Mouse (Mus musculus) megakaryocyte, embryonic 14.5 days (primary cell): ENCODE data around the gene Mavs. TPM values are rescaled to one million over a fixed set of nuclear protein-coding genes. Genes with fewer than 3 reads are reported as not detected.
A peak's percentile ranks its signal among the peaks of the same experiment; 100 is the strongest.
"Not testable (repeated sequence)": the region's sequence is repeated elsewhere in the genome, so short reads cannot be mapped to it uniquely, and the experiment has no call there.

Experiments
- H3K27me3 ChIP-seq: replicated peaks from 2 replicates; pipeline ENCODE3; 2012; ENCODE audit warnings: inconsistent platforms
- H3K36me3 ChIP-seq: replicated peaks from 2 replicates; pipeline ENCODE3; 2012; ENCODE audit warnings: low read length, inconsistent platforms, mixed read lengths
- H3K4me1 ChIP-seq: 2 replicates; pipeline ENCODE4 v1.6.1; 2012; ENCODE audit warnings: inconsistent platforms
- H3K4me3 ChIP-seq: replicated peaks from 2 replicates; pipeline ENCODE3; 2012; ENCODE audit warnings: moderate library complexity, mild to moderate bottlenecking, inconsistent platforms
- H3K9me3 ChIP-seq: 2 replicates; pipeline ENCODE4 v1.6.1; 2012; ENCODE audit warnings: inconsistent platforms
- FLI1 ChIP-seq: IDR thresholded peaks from 2 replicates; pipeline ENCODE4 v1.6.1; 2012; ENCODE audit warnings: low read length, inconsistent platforms, mixed read lengths
- GATA1 ChIP-seq: IDR thresholded peaks from 3 replicates; pipeline ENCODE4 v1.6.1; 2012; ENCODE audit warnings: mixed read lengths, low read length, inconsistent platforms, borderline replicate concordance
- polyA plus RNA-seq: library from polyadenylated mRNA; stranded (reverse); fragments of >175 nt; gene quantifications from 2 replicates; pipeline ENCODE4 v1.2.3, GENCODE M21; 2012; ENCODE audit warnings: low replicate concordance; ENCODE audit not compliant: insufficient read depth

Mavs gene
- polyA plus RNA-seq, 1 experiment = 12.8 TPM

DNA sequence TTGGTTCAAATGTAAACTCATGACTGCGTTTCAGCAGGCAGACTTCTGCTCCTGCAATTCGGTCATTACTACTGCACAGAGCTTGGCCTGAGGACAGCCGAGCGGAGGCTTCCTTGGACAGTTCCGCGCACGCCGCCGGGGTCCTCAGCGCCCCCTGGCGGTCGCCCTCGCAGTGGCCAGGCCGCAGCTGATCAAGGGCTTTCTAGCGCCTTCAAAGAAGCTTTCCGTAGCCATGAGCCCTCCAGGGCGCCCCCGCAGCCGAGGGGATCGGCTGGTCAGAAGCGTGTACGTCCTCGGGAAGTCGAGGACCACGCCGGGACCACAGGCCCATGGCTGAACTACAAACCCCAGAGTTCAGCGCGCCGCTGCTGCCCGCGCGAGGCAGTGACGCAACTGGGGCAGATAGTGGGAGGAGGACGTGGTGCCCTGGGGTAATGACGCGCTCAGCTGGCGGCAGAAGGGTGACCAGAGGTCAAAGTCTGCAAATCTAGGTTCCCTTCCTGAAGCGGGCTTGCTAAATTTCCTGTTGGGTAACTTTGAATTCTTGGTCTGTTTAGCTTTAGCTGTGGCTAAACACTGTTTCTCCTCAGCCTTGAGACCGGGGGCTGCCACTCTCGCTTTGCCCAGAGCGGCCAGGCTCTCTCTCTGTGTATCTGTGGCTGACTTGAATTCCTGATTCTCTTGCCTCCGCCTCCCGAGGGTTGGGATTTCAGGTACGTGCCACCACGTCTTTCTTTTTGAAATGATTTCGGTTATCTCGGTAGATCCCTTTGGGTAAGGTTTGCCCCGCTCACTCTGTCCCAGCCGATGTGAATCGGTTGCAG is 23.7 kb upstream of the Mavs start:
- peak overlapping the region; percentile 94 for H3K4me3 ChIP-seq
- peaks cover 78% of the 10 kb centered on the region for H3K4me1 ChIP-seq
- H3K9me3 ChIP-seq = no peaks in the 10 kb centered on the region
- H3K36me3 ChIP-seq = peaks cover 32% of the 10 kb centered on the region
- H3K27me3 ChIP-seq = peaks cover 4% of the 10 kb centered on the region
- TF ChIP-seq GATA1 (peak; percentile 88; the same call in 2 of the 3 replicates), FLI1 (no peak)

DNA sequence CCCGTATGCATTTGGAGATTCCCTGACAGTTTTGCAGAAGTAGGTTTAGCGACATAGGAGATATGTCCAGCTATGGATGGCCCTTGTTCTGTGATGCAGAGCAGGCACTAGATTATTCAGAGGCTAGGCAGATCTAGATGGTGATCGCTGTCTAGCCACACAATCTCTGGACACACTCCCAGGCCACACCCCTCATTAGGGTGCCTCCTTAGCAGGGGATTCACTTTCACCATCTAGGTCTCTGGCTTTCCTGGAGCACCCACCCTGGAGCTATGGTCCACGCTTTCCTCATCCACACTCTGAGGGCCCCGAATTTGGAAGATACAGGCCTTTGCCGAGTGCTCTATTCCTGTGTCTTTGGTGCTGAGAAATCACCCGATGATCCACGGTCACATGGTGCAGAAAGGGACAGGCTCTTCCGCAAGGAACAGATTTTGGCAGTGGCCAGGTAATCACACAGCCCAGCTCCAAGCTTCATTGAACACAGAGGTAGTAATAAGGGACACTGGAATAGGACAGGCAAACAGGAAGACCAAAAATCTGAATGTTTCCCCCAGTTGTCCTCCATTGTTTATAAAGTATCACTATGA is 22.7 kb upstream of the Mavs start:
- H3K36me3 ChIP-seq = peaks cover 32% of the 10 kb centered on the region
- peak overlapping the region; percentile 94 for H3K4me3 ChIP-seq
- peaks cover 77% of the 10 kb centered on the region for H3K4me1 ChIP-seq
- no peaks in the 10 kb centered on the region for H3K9me3 ChIP-seq
- H3K27me3 ChIP-seq = peaks cover 4% of the 10 kb centered on the region
- TF ChIP-seq FLI1 (no peak), GATA1 (no peak)

DNA sequence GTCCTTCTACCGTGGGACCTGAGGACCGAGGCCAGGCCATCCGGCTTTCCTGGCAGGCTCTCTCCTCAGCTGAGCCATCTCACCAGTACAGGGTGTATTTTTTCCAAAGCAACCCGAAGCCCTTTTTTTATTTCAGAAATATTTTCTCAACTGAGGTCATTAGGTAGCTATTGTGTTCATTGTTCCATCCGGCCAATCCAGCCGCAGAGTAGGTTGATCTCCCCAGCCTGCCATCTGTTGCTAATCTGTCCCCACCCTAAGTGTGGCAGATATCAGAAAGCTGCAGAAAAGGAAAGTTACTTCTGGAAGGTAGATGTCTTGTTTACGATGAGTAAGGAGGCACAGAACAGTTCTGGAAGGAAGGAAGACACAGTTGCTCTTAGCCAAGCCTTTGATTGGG is 20.1 kb upstream of the Mavs start:
- Histone ChIP-seq H3K36me3 (peaks cover 32% of the 10 kb centered on the region), H3K4me3 (no peak overlapping the region), H3K27me3 (no peaks in the 10 kb centered on the region), H3K4me1 (peaks cover 81% of the 10 kb centered on the region), H3K9me3 (no peaks in the 10 kb centered on the region)
- no peak for TF ChIP-seq GATA1
- TF ChIP-seq FLI1 = no peak

DNA sequence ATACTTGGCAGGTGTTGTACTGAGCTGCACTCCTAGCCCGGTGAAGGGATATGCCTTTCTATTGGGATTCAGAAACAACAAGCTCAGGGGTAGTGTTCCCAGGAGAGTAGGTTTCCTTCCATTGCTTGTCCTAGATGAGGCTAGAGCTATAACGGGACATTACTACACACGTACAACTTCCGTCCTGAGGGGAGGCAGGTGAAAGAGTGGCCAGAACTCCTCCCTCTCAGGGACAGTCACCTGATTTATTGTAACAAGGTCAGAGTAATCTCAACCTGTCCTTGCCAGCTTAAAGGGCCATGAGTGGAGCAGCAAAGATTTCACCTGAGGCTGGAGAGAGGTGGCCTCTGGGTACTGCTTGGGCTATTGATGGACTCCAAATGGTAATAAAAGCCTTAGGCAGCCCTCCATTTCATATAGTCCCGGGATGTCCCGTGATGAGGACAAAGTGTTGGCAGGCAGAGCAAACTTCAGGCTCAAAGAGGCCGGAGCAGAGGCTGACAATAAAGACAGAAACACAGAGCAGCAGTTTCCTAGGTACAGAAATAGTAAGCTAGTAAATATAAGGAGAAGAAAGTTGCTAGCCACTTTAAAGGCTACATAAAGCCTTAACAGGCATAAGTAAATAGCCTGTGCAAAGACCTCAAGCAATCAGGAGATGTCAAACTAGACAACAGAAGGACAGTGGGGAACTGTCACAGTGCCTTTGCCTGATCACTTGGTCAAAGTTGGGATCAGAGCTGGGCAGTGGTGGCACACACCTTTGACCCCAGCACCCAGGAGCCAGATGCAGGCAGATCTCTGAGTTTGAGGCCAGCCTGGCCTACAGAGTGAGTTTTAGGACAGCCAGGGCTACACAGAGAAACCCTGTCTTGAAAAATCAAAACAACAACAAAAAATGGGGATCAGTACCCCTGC is 17.7 kb upstream of the Mavs start:
- peaks cover 62% of the 10 kb centered on the region for H3K4me1 ChIP-seq

DNA sequence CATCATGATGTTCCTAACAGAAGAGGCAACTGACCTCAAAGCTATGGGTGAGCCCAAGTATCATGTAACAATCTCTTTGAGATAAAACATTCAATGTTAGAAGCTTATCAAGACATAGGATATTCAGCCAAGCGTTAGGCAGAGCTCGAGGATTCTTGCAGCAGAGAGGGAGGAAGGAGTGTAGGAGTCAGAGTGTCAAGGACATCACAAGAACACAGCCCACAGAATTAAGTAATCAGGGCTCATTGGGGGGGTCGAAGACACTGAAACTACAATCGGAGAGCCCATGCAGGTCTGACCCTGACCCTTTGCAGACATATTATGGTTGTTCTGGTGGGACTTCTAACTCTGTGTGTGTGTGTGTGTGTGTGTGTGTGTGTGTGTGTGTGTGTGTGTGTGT is 13.8 kb upstream of the Mavs start:
- TF ChIP-seq FLI1 (no peak), GATA1 (no peak)
- peaks cover 68% of the 10 kb centered on the region for H3K4me1 ChIP-seq

More for the DNA sequence above, 17.7 kb upstream of the Mavs start:
- Histone ChIP-seq H3K27me3 (no peaks in the 10 kb centered on the region), H3K9me3 (no peaks in the 10 kb centered on the region), H3K36me3 (peaks cover 32% of the 10 kb centered on the region), H3K4me3 (no peak overlapping the region)
- TF ChIP-seq FLI1 (no peak), GATA1 (no peak)

DNA sequence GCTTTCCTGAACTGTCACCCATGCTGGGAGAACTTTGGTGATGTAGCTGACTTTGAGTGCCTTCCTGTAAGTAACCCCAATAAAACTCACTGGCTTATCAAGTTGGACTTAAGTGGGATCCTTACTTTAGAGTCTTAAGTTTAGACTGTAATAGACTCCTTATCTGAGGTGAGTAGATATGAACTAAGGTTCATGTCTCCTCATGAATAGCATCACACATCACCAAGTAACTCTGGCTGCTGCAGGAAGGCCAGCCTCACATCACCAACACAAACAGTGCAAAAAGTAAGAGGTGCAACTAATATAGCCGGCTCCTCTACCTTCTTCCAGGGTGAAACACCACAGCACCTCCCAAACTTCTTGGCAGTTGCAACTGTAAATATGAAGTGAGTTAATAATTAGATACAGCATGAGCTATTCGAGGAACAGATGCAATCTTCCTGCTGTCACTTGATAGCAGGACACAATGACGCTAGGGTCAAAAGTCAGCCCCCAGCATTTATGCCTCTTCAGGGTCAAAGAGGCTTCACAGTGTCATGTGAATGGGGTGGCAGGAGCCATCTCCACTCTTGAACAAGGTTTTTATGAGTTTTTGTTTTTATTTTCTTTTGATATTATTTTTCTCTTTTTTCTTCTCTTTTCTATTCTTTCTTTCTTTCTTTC is 11.9 kb upstream of the Mavs start:
- TF ChIP-seq FLI1 (no peak), GATA1 (no peak)
- H3K27me3 ChIP-seq = no peaks in the 10 kb centered on the region
- H3K36me3 ChIP-seq = peaks cover 3% of the 10 kb centered on the region
- peak overlapping the region; percentile 44 for H3K4me3 ChIP-seq
- peaks cover 70% of the 10 kb centered on the region for H3K4me1 ChIP-seq
- H3K9me3 ChIP-seq = peaks cover 3% of the 10 kb centered on the region; the same call in 1 of the 2 replicates

More for the DNA sequence above, 13.8 kb upstream of the Mavs start:
- no peaks in the 10 kb centered on the region for H3K27me3 ChIP-seq
- H3K36me3 ChIP-seq = peaks cover 3% of the 10 kb centered on the region
- no peak overlapping the region for H3K4me3 ChIP-seq
- peaks cover 3% of the 10 kb centered on the region; the same call in 1 of the 2 replicates for H3K9me3 ChIP-seq

DNA sequence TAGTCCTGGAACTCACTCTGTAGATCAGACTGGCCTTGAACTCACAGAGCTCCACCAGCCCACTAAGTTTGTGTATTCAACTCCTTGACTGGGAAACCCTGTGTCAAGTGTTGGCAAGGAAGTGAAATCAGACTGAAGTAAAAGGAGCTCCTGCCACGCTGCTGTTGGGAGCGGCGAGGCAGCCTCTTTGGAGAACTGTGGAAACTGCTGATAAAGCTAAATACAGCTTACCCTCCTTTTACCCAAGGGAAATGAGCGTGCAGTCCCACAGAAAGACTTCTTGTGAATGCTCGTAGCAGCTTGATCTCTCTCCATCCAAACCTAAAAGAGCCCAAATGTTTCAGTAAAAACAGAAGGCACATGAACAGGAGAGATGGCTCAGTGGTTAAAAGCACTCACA is 11.3 kb upstream of the Mavs start:
- Histone ChIP-seq H3K9me3 (peaks cover 3% of the 10 kb centered on the region; the same call in 1 of the 2 replicates), H3K4me1 (peaks cover 70% of the 10 kb centered on the region), H3K27me3 (no peaks in the 10 kb centered on the region), H3K36me3 (peaks cover 3% of the 10 kb centered on the region), H3K4me3 (peak overlapping the region; percentile 64)
- no peak for TF ChIP-seq GATA1
- no peak for TF ChIP-seq FLI1

DNA sequence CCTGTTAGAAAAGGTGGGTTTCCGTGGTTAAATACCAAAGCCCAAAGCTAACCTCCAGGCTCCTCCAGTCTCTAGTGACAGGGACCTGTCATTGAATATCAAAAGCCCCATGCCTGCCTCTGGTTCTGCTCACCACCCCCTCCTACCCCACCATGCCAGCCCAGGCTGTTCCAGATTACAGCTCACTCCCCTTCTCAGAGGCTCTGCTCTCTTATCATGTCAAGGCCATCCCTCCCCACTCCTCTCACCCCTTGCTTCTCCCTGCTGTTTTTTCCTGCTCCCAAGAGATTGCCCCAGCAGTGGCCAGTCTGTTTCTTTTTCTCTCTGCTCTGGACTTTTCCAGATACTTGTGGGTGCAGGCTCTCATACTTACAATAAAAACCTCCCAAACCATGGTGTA is 10.3 kb upstream of the Mavs start:
- peaks cover 61% of the 10 kb centered on the region for H3K4me1 ChIP-seq
- no peak for TF ChIP-seq FLI1
- no peak for TF ChIP-seq GATA1
- peak overlapping the region; percentile 76 for H3K4me3 ChIP-seq
- H3K36me3 ChIP-seq = peaks cover 3% of the 10 kb centered on the region
- H3K27me3 ChIP-seq = no peaks in the 10 kb centered on the region
- H3K9me3 ChIP-seq = peaks cover 3% of the 10 kb centered on the region; the same call in 1 of the 2 replicates

DNA sequence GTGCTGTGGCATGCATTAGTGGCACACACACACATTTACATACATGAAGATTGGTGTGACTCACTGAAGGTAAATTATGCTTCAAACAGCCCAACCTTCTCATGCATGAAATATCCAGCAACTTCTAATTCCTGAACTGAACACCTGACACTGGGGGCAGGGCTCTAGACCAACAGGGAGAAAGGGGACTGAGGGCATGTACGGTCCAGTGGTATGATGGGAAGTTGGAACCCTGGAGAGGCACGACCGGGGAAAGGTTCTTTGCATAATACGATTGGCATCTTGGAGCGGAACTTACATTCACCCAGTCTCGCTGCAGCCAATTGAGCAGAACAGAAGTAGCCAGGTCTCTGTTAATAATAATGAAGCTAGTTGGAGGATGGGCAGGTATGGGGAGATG is 8.7 kb upstream of the Mavs start:
- H3K9me3 ChIP-seq = peaks cover 3% of the 10 kb centered on the region; the same call in 1 of the 2 replicates
- H3K4me3 ChIP-seq = no peak overlapping the region
- H3K4me1 ChIP-seq = peaks cover 71% of the 10 kb centered on the region

DNA sequence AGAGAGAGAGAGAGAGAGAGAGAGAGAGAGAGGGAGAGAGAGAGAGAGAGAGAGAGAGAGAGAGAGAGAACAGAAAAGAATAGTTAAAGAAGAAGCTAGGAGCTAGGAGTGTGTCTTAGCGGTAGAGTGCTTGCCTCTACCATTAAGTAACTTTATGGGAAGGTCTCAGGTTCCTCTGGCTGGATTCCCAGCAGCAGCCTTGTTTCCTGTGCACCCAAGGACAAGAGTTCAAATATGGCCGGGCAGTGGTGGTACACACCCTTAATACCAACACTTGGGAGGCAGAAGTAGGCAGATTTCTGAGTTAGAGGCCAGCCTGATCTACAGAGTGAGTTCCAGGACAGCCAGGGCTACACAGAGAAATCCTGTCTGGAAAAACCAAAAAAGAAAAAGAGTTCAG is 7.2 kb upstream of the Mavs start:
- not testable (repeated sequence) for H3K27me3 ChIP-seq, H3K9me3 ChIP-seq, H3K36me3 ChIP-seq, H3K4me3 ChIP-seq
- peaks cover 79% of the 10 kb centered on the region for H3K4me1 ChIP-seq

More for the DNA sequence above, 8.7 kb upstream of the Mavs start:
- TF ChIP-seq FLI1 (no peak), GATA1 (no peak)
- Histone ChIP-seq H3K36me3 (peaks cover 3% of the 10 kb centered on the region), H3K27me3 (no peaks in the 10 kb centered on the region)
